Mouse (Mus musculus): ENCODE results near the gene Ajm1.

DNA sequence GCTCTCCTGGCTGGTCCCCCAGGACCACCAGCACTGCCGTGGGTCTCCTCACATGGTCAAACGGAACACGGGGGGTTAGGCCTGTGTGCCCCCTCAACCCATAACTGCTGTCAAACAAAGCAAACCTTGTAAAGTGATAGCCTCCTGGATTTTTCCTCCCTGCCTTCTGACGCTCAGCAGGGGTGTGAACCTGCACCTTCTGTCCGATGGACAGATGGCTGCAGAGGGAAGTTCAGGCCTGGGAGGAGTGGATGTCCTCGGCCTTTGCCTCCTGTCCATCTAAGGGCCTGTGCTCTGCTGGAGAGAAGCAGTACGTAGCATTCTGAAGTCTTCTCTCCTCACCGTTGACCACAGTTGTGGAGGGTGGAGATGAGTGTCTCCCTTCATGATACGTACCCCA lies 19.6 kb downstream of the Ajm1 start:
- no peak for TF ChIP-seq CTCF (IDR thresholded peaks at IDR 0.05; ENCODE audit: borderline replicate concordance, control insufficient read depth, extremely low read depth, insufficient read depth, low read length, poor library complexity)
- no peak for TF ChIP-seq POLR2A (IDR thresholded peaks at IDR 0.05; ENCODE audit: control insufficient read depth, extremely low read depth, insufficient read depth, low read length, poor library complexity)
